Mouse (Mus musculus) CH12.LX (cell line): ENCODE data around the gene Rnf144b. TPM values are rescaled to one million over a fixed set of nuclear protein-coding genes. Genes with fewer than 3 reads are reported as not detected.

Experiments used
- DNase-seq: peaks from one replicate; pipeline ENCODE4 v3.0.0-alpha.2; 2013; ENCODE audit errors: extremely low read depth
- H3K27ac ChIP-seq: 2 replicates; pipeline ENCODE4 v1.5.1; 2012; ENCODE audit warnings: low read depth, mild to moderate bottlenecking, control low read depth, moderate library complexity; ENCODE audit not compliant: insufficient read depth
- H3K27me3 ChIP-seq: replicated peaks from 2 replicates; pipeline ENCODE3; 2012; ENCODE audit warnings: inconsistent platforms
- H3K36me3 ChIP-seq, 2 experiments: replicated peaks in 1 of 2; 2 replicates each; pipeline versions ENCODE3 to v1.6.1; 2012; ENCODE audit warnings: inconsistent platforms in 1 of 2, low read length in 1 of 2, mild to moderate bottlenecking in 1 of 2, mixed read lengths in 1 of 2, moderate library complexity in 1 of 2; ENCODE audit not compliant: control insufficient read depth in 1 of 2, insufficient read depth in 1 of 2
- H3K4me1 ChIP-seq, 2 experiments: 2 replicates each; pipeline ENCODE4 v1.6.1; 2012; ENCODE audit warnings: inconsistent platforms in 1 of 2, moderate library complexity in 1 of 2; ENCODE audit not compliant: insufficient read depth in 2 of 2, control insufficient read depth in 1 of 2
- H3K4me2 ChIP-seq: 2 replicates; pipeline ENCODE4 v1.6.1; 2012; ENCODE audit warnings: low read depth, mild to moderate bottlenecking, control low read depth; ENCODE audit not compliant: poor library complexity, insufficient read depth, severe bottlenecking
- H3K4me3 ChIP-seq, 3 experiments: fragments of 150-350 bp in 1 of 3; sonication (generic) in 1 of 3; replicated peaks in 1 of 3; 2 replicates each; pipeline versions ENCODE3 to v1.5.1; 2011 to 2012; ENCODE audit warnings: low read depth in 2 of 3, low read length in 2 of 3, mild to moderate bottlenecking in 2 of 3, moderate library complexity in 2 of 3, control low read depth in 1 of 3, improper control_type of control experiment in 1 of 3, inconsistent platforms in 1 of 3, mixed read lengths in 1 of 3; ENCODE audit not compliant: poor library complexity in 1 of 3
- H3K79me2 ChIP-seq: replicated peaks from 2 replicates; pipeline ENCODE4 v1.6.1; 2012; ENCODE audit warnings: mild to moderate bottlenecking, moderate library complexity; ENCODE audit not compliant: control insufficient read depth, poor library complexity, insufficient read depth, severe bottlenecking; ENCODE audit errors: extremely low read depth
- H3K9ac ChIP-seq: 2 replicates; pipeline ENCODE4 v1.6.1; 2012; ENCODE audit warnings: low read depth, mild to moderate bottlenecking, control low read depth, moderate library complexity; ENCODE audit not compliant: insufficient read depth
- H3K9me3 ChIP-seq: replicated peaks from 2 replicates; pipeline ENCODE3; 2012; ENCODE audit warnings: low read length, inconsistent platforms, mixed read lengths
- BHLHE40 ChIP-seq: IDR thresholded peaks from 2 replicates; pipeline ENCODE4 v1.6.1; 2011; ENCODE audit warnings: mild to moderate bottlenecking, low read depth, low read length, improper control_type of control experiment
- CHD1 ChIP-seq: IDR thresholded peaks from 2 replicates; pipeline ENCODE4 v1.6.1; 2012; ENCODE audit warnings: low read depth, low read length, improper control_type of control experiment, inconsistent platforms
- CTCF ChIP-seq, 2 experiments: IDR thresholded peaks in 1 of 2; conservative IDR thresholded peaks in 1 of 2; 2 replicates each; pipeline ENCODE4 v1.5.1; 2011 to 2012; ENCODE audit warnings: low read depth in 2 of 2, low read length in 2 of 2, improper control_type of control experiment in 1 of 2, inconsistent platforms in 1 of 2, mild to moderate bottlenecking in 1 of 2, moderate library complexity in 1 of 2
- E2F4 ChIP-seq: IDR thresholded peaks from 2 replicates; pipeline ENCODE4 v1.6.1; 2011; ENCODE audit warnings: low read depth, low read length, improper control_type of control experiment; ENCODE audit not compliant: insufficient replicate concordance
- EP300 ChIP-seq: IDR thresholded peaks from 2 replicates; pipeline ENCODE4 v1.6.1; 2011; ENCODE audit warnings: low read length, improper control_type of control experiment
- GABPA ChIP-seq: IDR thresholded peaks from 2 replicates; pipeline ENCODE4 v1.6.1; 2012; ENCODE audit warnings: low read depth, low read length, improper control_type of control experiment, inconsistent platforms; ENCODE audit not compliant: insufficient replicate concordance
- HCFC1 ChIP-seq: IDR thresholded peaks from 2 replicates; pipeline ENCODE4 v1.6.1; 2012; ENCODE audit warnings: low read depth, mild to moderate bottlenecking, inconsistent platforms, low read length, improper control_type of control experiment
- IRF4 ChIP-seq: IDR thresholded peaks from 2 replicates; pipeline ENCODE4 v1.6.1; 2014; ENCODE audit warnings: low read depth, mild to moderate bottlenecking, inconsistent platforms, low read length, improper control_type of control experiment
- JUN ChIP-seq: IDR thresholded peaks from 2 replicates; pipeline ENCODE4 v1.6.1; 2011; ENCODE audit warnings: low read depth, mild to moderate bottlenecking, low read length, improper control_type of control experiment, moderate library complexity; ENCODE audit not compliant: insufficient read depth
- JUND ChIP-seq: conservative IDR thresholded peaks from 2 replicates; pipeline ENCODE4 v1.6.1; 2011; ENCODE audit warnings: low read depth, low read length, improper control_type of control experiment
- MAFK ChIP-seq: IDR thresholded peaks from 2 replicates; pipeline ENCODE4 v1.6.1; 2011; ENCODE audit warnings: low read length, improper control_type of control experiment; ENCODE audit not compliant: insufficient replicate concordance
- MAX ChIP-seq: IDR thresholded peaks from 2 replicates; pipeline ENCODE4 v1.6.1; 2011; ENCODE audit warnings: low read length, improper control_type of control experiment
- MAZ ChIP-seq: IDR thresholded peaks from 2 replicates; pipeline ENCODE4 v1.6.1; 2012; ENCODE audit warnings: low read depth, mild to moderate bottlenecking, inconsistent platforms, low read length, improper control_type of control experiment, moderate library complexity
- MEF2A ChIP-seq: IDR thresholded peaks from 2 replicates; pipeline ENCODE4 v1.6.1; 2014; ENCODE audit warnings: low read depth, mild to moderate bottlenecking, inconsistent platforms, low read length, improper control_type of control experiment, borderline replicate concordance
- MYC ChIP-seq: IDR thresholded peaks from 2 replicates; pipeline ENCODE4 v1.6.1; 2011; ENCODE audit warnings: low read depth, mild to moderate bottlenecking, improper control_type of control experiment, low read length
- NRF1 ChIP-seq: IDR thresholded peaks from 2 replicates; pipeline ENCODE4 v1.6.1; 2014; ENCODE audit warnings: low read depth, mild to moderate bottlenecking, inconsistent platforms, low read length, improper control_type of control experiment, moderate library complexity
- PAX5 ChIP-seq: IDR thresholded peaks from 2 replicates; pipeline ENCODE4 v1.6.1; 2012; ENCODE audit warnings: low read length, inconsistent platforms, mixed read lengths
- POLR2A ChIP-seq: IDR thresholded peaks from 2 replicates; pipeline ENCODE4 v1.6.1; 2011; ENCODE audit warnings: low read depth, mild to moderate bottlenecking, improper control_type of control experiment, low read length
- SMC3 ChIP-seq: IDR thresholded peaks from 2 replicates; pipeline ENCODE4 v1.6.1; 2011; ENCODE audit warnings: low read depth, low read length, improper control_type of control experiment
- TBP ChIP-seq: conservative IDR thresholded peaks from 2 replicates; pipeline ENCODE4 v1.6.1; 2011; ENCODE audit warnings: low read depth, low read length, improper control_type of control experiment
- TCF12 ChIP-seq: IDR thresholded peaks from 2 replicates; pipeline ENCODE4 v1.6.1; 2014; ENCODE audit warnings: low read depth, mild to moderate bottlenecking, inconsistent platforms, low read length, improper control_type of control experiment
- UBTF ChIP-seq: IDR thresholded peaks from 2 replicates; pipeline ENCODE4 v1.6.1; 2012; ENCODE audit warnings: low read depth, mild to moderate bottlenecking, inconsistent platforms, low read length, improper control_type of control experiment, moderate library complexity
- USF1 ChIP-seq: IDR thresholded peaks from 2 replicates; pipeline ENCODE4 v1.6.1; 2014; ENCODE audit warnings: low read depth, mild to moderate bottlenecking, inconsistent platforms, low read length, improper control_type of control experiment
- USF2 ChIP-seq: conservative IDR thresholded peaks from 2 replicates; pipeline ENCODE4 v1.6.1; 2011; ENCODE audit warnings: low read depth, low read length, improper control_type of control experiment
- ZC3H11A ChIP-seq: IDR thresholded peaks from 2 replicates; pipeline ENCODE4 v1.6.1; 2012; ENCODE audit warnings: low read depth, mild to moderate bottlenecking, inconsistent platforms, low read length, improper control_type of control experiment
- dilution Hi-C: fragments of 300-500 bp; cut with MboI; formaldehyde crosslinking; loops from 2 replicates; pipeline ENCODE4 v1.14.3; 2020; ENCODE audit warnings: low sequenced_read_pairs; ENCODE audit not compliant: extremely low pct_unique_long_range_greater_than_20kb, extremely low pct_ligation_motif_present
- in situ Hi-C: fragments of 300-500 bp; cut with MboI; formaldehyde crosslinking; loops from 3 replicates; pipeline ENCODE4 v1.14.3; 2019; ENCODE audit warnings: low sequenced_read_pairs, low pct_ligation_motif_present, low pct_unique_long_range_greater_than_20kb, mixed read lengths
- polyA plus RNA-seq: library from polyadenylated mRNA; unstranded; fragments of >175 nt; gene quantifications from 2 replicates; pipeline ENCODE4 v1.2.1, GENCODE M21; 2012; ENCODE audit warnings: low read depth; ENCODE audit not compliant: insufficient read length
- total RNA-seq, 2 experiments: library from RNA; depleted of rRNA; stranded (reverse); fragments of 300-350 nt in 1 of 2; fragments of >200 nt in 1 of 2; gene quantifications; 2 replicates each; pipeline ENCODE4 v1.2.3; 2012 to 2014

Gene Rnf144b
- total and polyA plus RNA-seq, 3 experiments, result not detected

GRCm38 (mm10) chr13:47200011-47200670 lies 77.7 kb downstream of the Rnf144b start:
- dilution Hi-C loops (no loop called here), in situ Hi-C loops (no loop called here)
- H3K9me3 ChIP-seq, result no peaks in the 10 kb centered on the region
- H3K4me1 ChIP-seq, result no peaks in the 10 kb centered on the region
- no peak overlapping the region for H3K4me2 ChIP-seq
- H3K9ac ChIP-seq, result no peak overlapping the region
- no peaks in the 10 kb centered on the region for H3K27me3 ChIP-seq
- no peaks in the 10 kb centered on the region for H3K36me3 ChIP-seq
- H3K27ac ChIP-seq, result no peak overlapping the region
- DNase-seq, result no peak
- no peak for TF ChIP-seq JUN
- no peak for TF ChIP-seq USF1
- no peak for TF ChIP-seq NRF1
- TF ChIP-seq SMC3, result no peak
- TF ChIP-seq PAX5, result no peak
- TF ChIP-seq MAFK, result no peak
- TF ChIP-seq TBP, result no peak
- TF ChIP-seq IRF4, result no peak
- no peak for TF ChIP-seq MEF2A
- TF ChIP-seq ZC3H11A, result no peak
- no peak for TF ChIP-seq EP300
- TF ChIP-seq GABPA, result no peak
- TF ChIP-seq MAZ, result no peak
- no peak for TF ChIP-seq MYC
- no peak for TF ChIP-seq TCF12
- H3K4me3 ChIP-seq, result no peak overlapping the region
- H3K79me2 ChIP-seq, result no peaks in the 10 kb centered on the region

DNA sequence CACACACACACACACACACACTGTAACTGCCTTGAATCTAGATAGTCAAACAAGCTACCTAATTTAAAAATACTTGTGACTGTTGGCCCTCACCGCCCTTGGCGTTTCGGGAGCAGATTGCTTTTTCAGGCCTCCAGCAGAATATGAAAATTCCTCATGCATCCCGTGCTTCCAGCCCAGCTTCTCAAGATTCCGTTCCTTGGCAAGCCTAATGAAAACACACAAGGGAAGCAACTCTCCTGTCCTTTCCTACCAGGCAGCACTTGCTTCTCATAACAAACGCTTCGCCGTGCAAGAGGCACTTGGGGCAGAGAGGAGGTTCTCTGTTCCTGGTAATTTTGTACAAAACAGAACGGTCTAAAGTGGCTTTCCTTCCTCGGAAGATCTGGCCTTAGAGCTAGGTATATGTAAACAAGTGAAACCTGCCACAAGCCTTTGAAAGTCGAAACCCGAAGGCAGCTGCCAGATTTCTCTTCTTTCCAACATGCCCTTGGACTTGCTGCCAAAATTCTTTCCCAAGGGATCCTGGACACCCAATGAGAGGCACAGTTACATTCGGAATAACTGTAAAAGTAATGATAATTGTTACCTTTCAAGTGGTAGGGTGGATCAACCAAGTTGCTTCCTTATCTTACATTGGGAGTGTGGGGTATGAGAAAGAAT lies 79.6 kb downstream of the Rnf144b start:
- Histone ChIP-seq H3K4me3 (no peak overlapping the region), H3K79me2 (no peaks in the 10 kb centered on the region)
- TF ChIP-seq E2F4 (no peak), EP300 (no peak), MYC (no peak), CHD1 (no peak), USF2 (no peak), BHLHE40 (no peak), TBP (no peak), HCFC1 (no peak), UBTF (no peak), CTCF (conservative IDR thresholded peaks at IDR 0.05 in 1 of 2, IDR thresholded peaks at IDR 0.05 in 1 of 2; ENCODE audit: low read depth in 2 of 2, low read length in 2 of 2) (no peak), POLR2A (no peak), USF1 (no peak), MAFK (no peak), JUND (no peak), TCF12 (no peak), ZC3H11A (no peak), MAX (no peak), MAZ (no peak)
- TF ChIP-seq, all 38 proteins: peak for 0
- no peaks in the 10 kb centered on the region for H3K4me1 ChIP-seq
- in situ Hi-C loops, result no loop called here
- H3K36me3 ChIP-seq, result no peaks in the 10 kb centered on the region
- no peaks in the 10 kb centered on the region for H3K27me3 ChIP-seq
- H3K27ac ChIP-seq, result no peak overlapping the region
- no peak for DNase-seq
- dilution Hi-C loops, result no loop called here
- no peak overlapping the region for H3K4me2 ChIP-seq
- H3K9me3 ChIP-seq, result peaks cover 8% of the 10 kb centered on the region
- no peak overlapping the region for H3K9ac ChIP-seq
